13 mouse cellular contexts compared by ENCODE assay signal in genomic region chr12:5143224-5143623, GRCm38 (mm10).
DNase-seq lines count a peak whose midpoint lies in the region; ATAC-seq and TF ChIP-seq lines count a peak whose summit lies in the region.
"Had no signal": no experiment of that assay in that cellular context is flagged by ENCODE, and none has a peak within 500 bp of the region (broad histone marks: within the 10 kb centered on the region; RNA-seq: fewer than 3 reads in every experiment).

No protein-coding gene starts in this region.

- 0 out of 2 replicates have a peak, but pooled peaks have one; percentile 5 for ATAC-seq in hindbrain, embryonic 12.5 days (ENCODE audit: low FRiP score)
- no peak for ATAC-seq in hindbrain, embryonic 11.5 days (ENCODE audit: low FRiP score)
- peak; percentile 35 for ATAC-seq in midbrain, embryonic 15.5 days (replicated peaks)
- ATAC-seq in midbrain, embryonic 11.5 days (ENCODE audit: low FRiP score), result no peak
- no peak for ATAC-seq in hindbrain, embryonic 13.5 days (ENCODE audit: low FRiP score)
- 0 out of 2 replicates have a peak, but pooled peaks have one; percentile 21 for ATAC-seq in stomach, postnatal 0 days (ENCODE audit: low FRiP score, low TSS enrichment)

- no peaks in the 10 kb centered on the region for H3K27me3 ChIP-seq in hindbrain, embryonic 12.5 days
- H3K27me3 ChIP-seq in hindbrain, embryonic 11.5 days (ENCODE audit: control insufficient read depth, insufficient read depth, low read length), result no peaks in the 10 kb centered on the region
- H3K27me3 ChIP-seq in midbrain, embryonic 15.5 days (replicated peaks), result no peaks in the 10 kb centered on the region
- H3K27me3 ChIP-seq in midbrain, embryonic 11.5 days (ENCODE audit: control insufficient read depth, insufficient read depth, low read length), result no peaks in the 10 kb centered on the region
- no peaks in the 10 kb centered on the region for H3K27me3 ChIP-seq in hindbrain, embryonic 13.5 days
- no peaks in the 10 kb centered on the region for H3K27me3 ChIP-seq in stomach, postnatal 0 days (ENCODE audit: control insufficient read depth, insufficient read depth, low read length)
- H3K27me3 ChIP-seq: liver, embryonic 15.5 days; Patski had no signal

- no peaks in the 10 kb centered on the region for H3K9me3 ChIP-seq in hindbrain, embryonic 12.5 days (replicated peaks)
- no peaks in the 10 kb centered on the region for H3K9me3 ChIP-seq in hindbrain, embryonic 11.5 days (ENCODE audit: control insufficient read depth, low read length)
- no peaks in the 10 kb centered on the region for H3K9me3 ChIP-seq in midbrain, embryonic 15.5 days
- no peaks in the 10 kb centered on the region for H3K9me3 ChIP-seq in midbrain, embryonic 11.5 days (ENCODE audit: control insufficient read depth, low read length)
- H3K9me3 ChIP-seq in hindbrain, embryonic 13.5 days, result no peaks in the 10 kb centered on the region
- H3K9me3 ChIP-seq in stomach, postnatal 0 days (ENCODE audit: control insufficient read depth, low read length), result no peaks in the 10 kb centered on the region
- H3K9me3 ChIP-seq: liver, embryonic 15.5 days had no signal

- TF ChIP-seq CTCF in stomach, postnatal 0 days (IDR thresholded peaks at IDR 0.05; ENCODE audit: low read depth), result no peak

- H3K4me3 ChIP-seq in hindbrain, embryonic 12.5 days, result no peak overlapping the region
- no peak overlapping the region for H3K4me3 ChIP-seq in hindbrain, embryonic 11.5 days (ENCODE audit: low read depth, low read length)
- H3K4me3 ChIP-seq in midbrain, embryonic 15.5 days, result no peak overlapping the region
- H3K4me3 ChIP-seq in midbrain, embryonic 11.5 days (ENCODE audit: low read depth, low read length), result no peak overlapping the region
- no peak overlapping the region for H3K4me3 ChIP-seq in hindbrain, embryonic 13.5 days
- no peak overlapping the region for H3K4me3 ChIP-seq in stomach, postnatal 0 days (ENCODE audit: low read depth, low read length)
- H3K4me3 ChIP-seq: erythroblast, embryonic 14.5 days; liver, embryonic 15.5 days had no signal

- H3K9ac ChIP-seq in hindbrain, embryonic 12.5 days, result no peak overlapping the region
- H3K9ac ChIP-seq in hindbrain, embryonic 11.5 days (ENCODE audit: low read depth, low read length), result no peak overlapping the region
- no peak overlapping the region for H3K9ac ChIP-seq in midbrain, embryonic 15.5 days
- H3K9ac ChIP-seq in midbrain, embryonic 11.5 days (ENCODE audit: low read length), result no peak overlapping the region
- H3K9ac ChIP-seq in hindbrain, embryonic 13.5 days, result no peak overlapping the region
- H3K9ac ChIP-seq in stomach, postnatal 0 days (ENCODE audit: low read length), result no peak overlapping the region
- H3K9ac ChIP-seq: liver, embryonic 15.5 days had no signal

- WGBS in hindbrain, embryonic 12.5 days, result 70% methylated on average over 5 of the region's 5 CpGs
- 75% methylated on average over 5 of the region's 5 CpGs for WGBS in hindbrain, embryonic 11.5 days
- WGBS in midbrain, embryonic 15.5 days, result 70% methylated on average over 5 of the region's 5 CpGs
- 73% methylated on average over 5 of the region's 5 CpGs for WGBS in midbrain, embryonic 11.5 days
- 79% methylated on average over 5 of the region's 5 CpGs for WGBS in hindbrain, embryonic 13.5 days
- 71% methylated on average over 5 of the region's 5 CpGs for WGBS in stomach, postnatal 0 days

- H3K4me1 ChIP-seq in hindbrain, embryonic 12.5 days, result peaks cover 28% of the 10 kb centered on the region
- peaks cover 5% of the 10 kb centered on the region for H3K4me1 ChIP-seq in hindbrain, embryonic 11.5 days (replicated peaks; ENCODE audit: control insufficient read depth, insufficient read depth, low read length)
- H3K4me1 ChIP-seq in midbrain, embryonic 15.5 days, result peaks cover 34% of the 10 kb centered on the region
- H3K4me1 ChIP-seq in midbrain, embryonic 11.5 days (ENCODE audit: control insufficient read depth, insufficient read depth, low read length), result peaks cover 8% of the 10 kb centered on the region
- peaks cover 41% of the 10 kb centered on the region for H3K4me1 ChIP-seq in hindbrain, embryonic 13.5 days (replicated peaks)
- no peaks in the 10 kb centered on the region for H3K4me1 ChIP-seq in stomach, postnatal 0 days (replicated peaks; ENCODE audit: control insufficient read depth, insufficient read depth)
- H3K4me1 ChIP-seq: liver, embryonic 15.5 days had no signal

- no peak for TF ChIP-seq EP300 in stomach, postnatal 0 days (optimal IDR thresholded peaks at IDR 0.05)

- no peak for DNase-seq in hindbrain, embryonic 11.5 days (ENCODE audit: low spot score)
- no peak for DNase-seq in midbrain, embryonic 11.5 days (ENCODE audit: low spot score, missing footprints)
- DNase-seq in stomach, postnatal 0 days (ENCODE audit: low spot score), result no peak
- no peak for DNase-seq in heart, adult 18-20 months
- no peak for DNase-seq in layer of hippocampus, postnatal 10 days (ENCODE audit: low spot score in 2 of 2)
- DNase-seq: B cell, adult 2 months had no signal

- H3K36me3 ChIP-seq in hindbrain, embryonic 12.5 days, result 0 out of 2 replicates have a peak, but pooled peaks cover 1% of the 10 kb centered on the region
- H3K36me3 ChIP-seq in hindbrain, embryonic 11.5 days (ENCODE audit: control insufficient read depth, insufficient read depth, low read length), result no peaks in the 10 kb centered on the region
- H3K36me3 ChIP-seq in midbrain, embryonic 15.5 days (replicated peaks), result 0 out of 2 replicates have a peak, but pooled peaks cover 3% of the 10 kb centered on the region
- no peaks in the 10 kb centered on the region for H3K36me3 ChIP-seq in midbrain, embryonic 11.5 days (ENCODE audit: control insufficient read depth, insufficient read depth, low read length)
- peaks cover 11% of the 10 kb centered on the region; the same call in 1 of the 2 replicates for H3K36me3 ChIP-seq in hindbrain, embryonic 13.5 days
- H3K36me3 ChIP-seq in stomach, postnatal 0 days (ENCODE audit: control insufficient read depth, insufficient read depth, low read length), result no peaks in the 10 kb centered on the region; the same call in 1 of the 2 replicates
- H3K36me3 ChIP-seq: liver, embryonic 15.5 days had no signal

- no peak overlapping the region for H3K4me2 ChIP-seq in hindbrain, embryonic 12.5 days (replicated peaks)
- no peak overlapping the region for H3K4me2 ChIP-seq in hindbrain, embryonic 11.5 days (replicated peaks; ENCODE audit: low read depth, low read length)
- no peak overlapping the region for H3K4me2 ChIP-seq in midbrain, embryonic 15.5 days
- H3K4me2 ChIP-seq in midbrain, embryonic 11.5 days, result no peak overlapping the region
- no peak overlapping the region for H3K4me2 ChIP-seq in hindbrain, embryonic 13.5 days
- no peak overlapping the region for H3K4me2 ChIP-seq in stomach, postnatal 0 days (replicated peaks; ENCODE audit: low read depth)
- H3K4me2 ChIP-seq: liver, embryonic 15.5 days had no signal

- no peak overlapping the region for H3K27ac ChIP-seq in hindbrain, embryonic 12.5 days
- no peak overlapping the region for H3K27ac ChIP-seq in hindbrain, embryonic 11.5 days (ENCODE audit: low read depth, low read length)
- H3K27ac ChIP-seq in midbrain, embryonic 15.5 days, result no peak overlapping the region
- H3K27ac ChIP-seq in midbrain, embryonic 11.5 days (ENCODE audit: low read depth, low read length), result no peak overlapping the region
- 0 out of 2 replicates have a peak overlapping the region, but pooled peaks have one; percentile 3 for H3K27ac ChIP-seq in hindbrain, embryonic 13.5 days
- H3K27ac ChIP-seq in stomach, postnatal 0 days (replicated peaks), result no peak overlapping the region
- H3K27ac ChIP-seq: kidney, postnatal 0 days; liver, embryonic 15.5 days had no signal

Comparison
In these comparisons a context has a peak if more than half of its experiments do, and no peak if none do; other contexts are left out.
1. ATAC-seq: peak in hindbrain, embryonic 12.5 days (single experiment), midbrain, embryonic 15.5 days (single experiment) and stomach, postnatal 0 days (single experiment); none in hindbrain, embryonic 11.5 days (single experiment), midbrain, embryonic 11.5 days (single experiment) and hindbrain, embryonic 13.5 days (single experiment).